ENCODE assay signal across 23 mouse cellular contexts in genomic region chr8:115699151-115699550, GRCm38 (mm10). TPM values are rescaled to one million over a fixed set of nuclear protein-coding genes. Genes with fewer than 3 reads are reported as not detected.
DNase-seq lines count a peak whose midpoint lies in the region; ATAC-seq and TF ChIP-seq lines count a peak whose summit lies in the region.
"Had no signal": no experiment of that assay in that cellular context is flagged by ENCODE, and none has a peak within 500 bp of the region (broad histone marks: within the 10 kb centered on the region; RNA-seq: fewer than 3 reads in every experiment).

No protein-coding gene starts in this region.

- TF ChIP-seq CTCF in spleen, adult 2 months (IDR thresholded peaks at IDR 0.05; ENCODE audit: extremely low read depth, insufficient read depth, insufficient read length, insufficient replicate concordance), result no peak
- no peak for TF ChIP-seq CTCF in left cerebral cortex, adult 2 months (IDR thresholded peaks at IDR 0.05)

- peak overlapping the region; percentile 27; the same call in 1 of the 2 replicates for H3K4me2 ChIP-seq in hindbrain, embryonic 14.5 days (replicated peaks)
- no peak overlapping the region for H3K4me2 ChIP-seq in hindbrain, embryonic 12.5 days (replicated peaks)
- no peak overlapping the region for H3K4me2 ChIP-seq in kidney, embryonic 16.5 days (replicated peaks; ENCODE audit: low read depth, low read length)
- H3K4me2 ChIP-seq: forebrain, embryonic 15.5 days; hindbrain, embryonic 13.5 days; liver, embryonic 13.5 days; lung, embryonic 14.5 days; midbrain, embryonic 15.5 days had no signal

- ATAC-seq in hindbrain, embryonic 14.5 days (ENCODE audit: low FRiP score), result no peak
- no peak for ATAC-seq in hindbrain, embryonic 12.5 days (ENCODE audit: low FRiP score)
- ATAC-seq in kidney, embryonic 16.5 days (ENCODE audit: low FRiP score, low TSS enrichment), result no peak
- ATAC-seq: forebrain, embryonic 15.5 days; inflammation-experienced regulatory T-cells, adult 6 months; midbrain, embryonic 15.5 days had no signal

- intact Hi-C loops in left cerebral cortex, adult 2 months (cut with DNase I), result no loop called here

- H3K4me1 ChIP-seq in hindbrain, embryonic 14.5 days (replicated peaks; ENCODE audit: control insufficient read depth, insufficient read depth, low read length), result no peaks in the 10 kb centered on the region
- peaks cover 2% of the 10 kb centered on the region; the same call in 1 of the 2 replicates for H3K4me1 ChIP-seq in hindbrain, embryonic 12.5 days
- H3K4me1 ChIP-seq in kidney, embryonic 16.5 days (ENCODE audit: insufficient read depth, low read length), result peaks cover 18% of the 10 kb centered on the region
- no peaks in the 10 kb centered on the region; the same call in 1 of the 2 replicates for H3K4me1 ChIP-seq in spleen, adult 2 months (ENCODE audit: control insufficient read depth, insufficient read depth, insufficient read length)
- H3K4me1 ChIP-seq: forebrain, embryonic 15.5 days; liver, embryonic 13.5 days; megakaryocyte, embryonic 14.5 days; midbrain, embryonic 15.5 days had no signal

- TF ChIP-seq POLR2A in spleen, adult 2 months (IDR thresholded peaks at IDR 0.05; ENCODE audit: low read depth, low read length), result no peak

- H3K36me3 ChIP-seq in hindbrain, embryonic 14.5 days (replicated peaks; ENCODE audit: control insufficient read depth, insufficient read depth), result no peaks in the 10 kb centered on the region
- no peaks in the 10 kb centered on the region for H3K36me3 ChIP-seq in hindbrain, embryonic 12.5 days
- H3K36me3 ChIP-seq in kidney, embryonic 16.5 days (ENCODE audit: insufficient read depth, low read length), result no peaks in the 10 kb centered on the region
- no peaks in the 10 kb centered on the region for H3K36me3 ChIP-seq in spleen, adult 2 months (ENCODE audit: control insufficient read depth, insufficient read depth, low read length)
- H3K36me3 ChIP-seq: forebrain, embryonic 15.5 days; hindbrain, embryonic 13.5 days; liver, embryonic 13.5 days; midbrain, embryonic 15.5 days had no signal

- H3K4me3 ChIP-seq in hindbrain, embryonic 14.5 days (replicated peaks; ENCODE audit: low read length), result no peak overlapping the region
- no peak overlapping the region for H3K4me3 ChIP-seq in hindbrain, embryonic 12.5 days
- H3K4me3 ChIP-seq in kidney, embryonic 16.5 days (ENCODE audit: low read length), result no peak overlapping the region
- no peak overlapping the region for H3K4me3 ChIP-seq in spleen, adult 2 months (ENCODE audit: extremely low read depth, insufficient read depth, insufficient read length)
- no peak overlapping the region for H3K4me3 ChIP-seq in left cerebral cortex, adult 2 months
- H3K4me3 ChIP-seq: forebrain, embryonic 15.5 days; heart, adult 2 months; hindbrain, embryonic 13.5 days; liver, embryonic 13.5 days; megakaryocyte, embryonic 14.5 days; midbrain, embryonic 15.5 days; myocyte had no signal

- no peak overlapping the region for H3K27ac ChIP-seq in hindbrain, embryonic 14.5 days
- H3K27ac ChIP-seq in hindbrain, embryonic 12.5 days, result no peak overlapping the region
- no peak overlapping the region; the same call in 1 of the 2 replicates for H3K27ac ChIP-seq in kidney, embryonic 16.5 days (ENCODE audit: low read length)
- 0 out of 2 replicates have a peak overlapping the region, but pooled peaks have one; percentile 29 for H3K27ac ChIP-seq in spleen, adult 2 months (ENCODE audit: insufficient read depth, low read length)
- no peak overlapping the region for H3K27ac ChIP-seq in left cerebral cortex, adult 2 months
- H3K27ac ChIP-seq: forebrain, embryonic 15.5 days; heart, adult 2 months; hindbrain, embryonic 13.5 days; liver, embryonic 13.5 days; midbrain, embryonic 15.5 days had no signal

- 75% methylated on average over 5 of the region's 5 CpGs for WGBS in hindbrain, embryonic 14.5 days
- 66% methylated on average over 5 of the region's 5 CpGs for WGBS in hindbrain, embryonic 12.5 days
- WGBS in kidney, embryonic 16.5 days, result 49% methylated on average over 5 of the region's 5 CpGs
- WGBS in spleen, adult 2 months, result 69% methylated on average over 5 of the region's 5 CpGs

- DNase-seq in hindbrain, embryonic 14.5 days (ENCODE audit: low spot score), result no peak
- DNase-seq in kidney, postnatal 36 days, result peak; percentile 38 to 41
- DNase-seq in spleen, adult 2 months (ENCODE audit: low read depth in 1 of 2, low spot score in 2 of 2), result no peak
- DNase-seq in spleen, adult 18-20 months, result no peak
- DNase-seq in left cerebral cortex, adult 2 months (ENCODE audit: extremely low spot score in 1 of 2, low spot score in 2 of 2), result no peak
- DNase-seq: adrenal gland, postnatal 25 days; cerebellum, adult 9-10 months; gastrocnemius, postnatal 25 days; heart, adult 2 months; kidney, postnatal 4 days; layer of hippocampus, adult 9-11 months; left cerebral cortex, postnatal 4 days; liver, embryonic 13.5 days; lung, embryonic 14.5 days; thymus, postnatal 25 days had no signal

- H3K9me3 ChIP-seq in hindbrain, embryonic 14.5 days (ENCODE audit: control insufficient read depth, low read length), result no peaks in the 10 kb centered on the region
- H3K9me3 ChIP-seq in hindbrain, embryonic 12.5 days (replicated peaks), result no peaks in the 10 kb centered on the region
- no peaks in the 10 kb centered on the region for H3K9me3 ChIP-seq in kidney, embryonic 16.5 days (ENCODE audit: low read length)
- H3K9me3 ChIP-seq: forebrain, embryonic 15.5 days; hindbrain, embryonic 13.5 days; liver, embryonic 13.5 days; megakaryocyte, embryonic 14.5 days; midbrain, embryonic 15.5 days had no signal

- no peaks in the 10 kb centered on the region for H3K27me3 ChIP-seq in hindbrain, embryonic 14.5 days (ENCODE audit: control insufficient read depth, insufficient read depth, low read length)
- no peaks in the 10 kb centered on the region for H3K27me3 ChIP-seq in hindbrain, embryonic 12.5 days
- no peaks in the 10 kb centered on the region for H3K27me3 ChIP-seq in kidney, embryonic 16.5 days (ENCODE audit: insufficient read depth, low read length)
- no peaks in the 10 kb centered on the region for H3K27me3 ChIP-seq in spleen, adult 2 months (ENCODE audit: control insufficient read depth, insufficient read depth, low read length)
- H3K27me3 ChIP-seq: liver, embryonic 13.5 days; midbrain, embryonic 15.5 days had no signal

- H3K9ac ChIP-seq in hindbrain, embryonic 14.5 days, result no peak overlapping the region
- H3K9ac ChIP-seq in hindbrain, embryonic 12.5 days, result no peak overlapping the region
- no peak overlapping the region for H3K9ac ChIP-seq in kidney, embryonic 16.5 days (replicated peaks; ENCODE audit: low read length)
- H3K9ac ChIP-seq: forebrain, embryonic 15.5 days; liver, embryonic 13.5 days; lung, embryonic 14.5 days; midbrain, embryonic 15.5 days had no signal

RNA-seq across cellular contexts. Expression of gene Maf, which starts 8.4 kb away (rescaled TPM):
- polyA plus RNA-seq in hindbrain, embryonic 14.5 days (2014; fragmentation: Nextera tagmentation; extraction: Ambion mirVana), result 14.3 and 17.0 TPM in 2 replicates
- 7.4 and 8.5 TPM in 2 replicates for polyA plus RNA-seq in hindbrain, embryonic 12.5 days (2016; fragmentation: Nextera tagmentation; extraction: Ambion mirVana)
- 7.9 and 9.0 TPM in 2 replicates for polyA plus RNA-seq in kidney, embryonic 16.5 days (2015; fragmentation: Nextera tagmentation; extraction: Ambion mirVana)
- 16.6 and 18.7 TPM in 2 replicates for polyA plus RNA-seq in spleen, adult 2 months (2012; rRNA removed)
- 10 to 100 TPM; 26.7 to 27.9 TPM for total RNA-seq in left cerebral cortex, adult 2 months (2021)

Comparison
In these comparisons a context has a peak if more than half of its experiments do, and no peak if none do; other contexts are left out.
1. DNase-seq: peak in kidney, postnatal 36 days (2 of 2); none in hindbrain, embryonic 14.5 days (single experiment), spleen, adult 2 months (0 of 2), spleen, adult 18-20 months (0 of 2) and left cerebral cortex, adult 2 months (0 of 2).